Mouse (Mus musculus) MEL (cell line): ENCODE measurements at regions not wholly inside any gene's neighbourhood (a gene's known extent, or its start where the extent isn't known, plus 50 kb on each side); places are given as distances from the start of the nearest gene placed in this dataset.

Source experiments
- DNase-seq: peaks from one replicate; pipeline ENCODE4 v3.0.0; 2011; ENCODE audit warnings: low read depth, low spot score
- H3K27ac ChIP-seq: 2 replicates; pipeline ENCODE4 v1.5.1; 2012; ENCODE audit warnings: low read depth, mild to moderate bottlenecking, control low read depth, low read length, moderate library complexity; ENCODE audit not compliant: control insufficient read depth
- H3K27me3 ChIP-seq, 2 experiments: fragments of 150-350 bp in 1 of 2; sonication (generic) in 1 of 2; 2 replicates each; pipeline ENCODE4 v1.6.1; 2012; ENCODE audit warnings: low read length in 2 of 2, mild to moderate bottlenecking in 2 of 2, improper control_type of control experiment in 1 of 2, moderate library complexity in 1 of 2; ENCODE audit not compliant: insufficient read depth in 2 of 2, control insufficient read depth in 1 of 2
- H3K36me3 ChIP-seq, 2 experiments: 2 replicates each; pipeline ENCODE4 v1.6.1; 2012 to 2014; ENCODE audit warnings: low read length in 2 of 2, improper control_type of control experiment in 1 of 2, inconsistent platforms in 1 of 2, mild to moderate bottlenecking in 1 of 2; ENCODE audit not compliant: insufficient read depth in 2 of 2, control insufficient read depth in 1 of 2
- H3K4me1 ChIP-seq, 2 experiments: fragments of 150-350 bp in 1 of 2; sonication (generic) in 1 of 2; 2 replicates each; pipeline ENCODE4 v1.6.1; 2012; ENCODE audit warnings: low read length in 2 of 2, improper control_type of control experiment in 1 of 2, mild to moderate bottlenecking in 1 of 2; ENCODE audit not compliant: insufficient read depth in 2 of 2, control insufficient read depth in 1 of 2
- H3K4me3 ChIP-seq, 2 experiments: fragments of 150-350 bp in 1 of 2; sonication (generic) in 1 of 2; 2 replicates each; pipeline ENCODE4 v1.5.1; 2012; ENCODE audit warnings: low read depth in 2 of 2, low read length in 2 of 2, mild to moderate bottlenecking in 2 of 2, moderate library complexity in 2 of 2, control low read depth in 1 of 2, improper control_type of control experiment in 1 of 2; ENCODE audit not compliant: control insufficient read depth in 1 of 2, insufficient read depth in 1 of 2
- H3K79me2 ChIP-seq: 2 replicates; pipeline ENCODE4 v1.6.1; 2012; ENCODE audit warnings: mild to moderate bottlenecking, low read length, moderate library complexity; ENCODE audit not compliant: control insufficient read depth, poor library complexity, insufficient read depth
- H3K9ac ChIP-seq: 2 replicates; pipeline ENCODE4 v1.6.1; 2012; ENCODE audit warnings: low read depth, mild to moderate bottlenecking, control low read depth, low read length, moderate library complexity; ENCODE audit not compliant: control insufficient read depth, poor library complexity, severe bottlenecking
- H3K9me3 ChIP-seq: fragments of 150-350 bp; sonication (generic); replicated peaks from 2 replicates; pipeline ENCODE4 v1.6.1; 2012; ENCODE audit warnings: mild to moderate bottlenecking, low read length, improper control_type of control experiment, moderate library complexity; ENCODE audit not compliant: insufficient read depth
- BHLHE40 ChIP-seq: IDR thresholded peaks from 2 replicates; pipeline ENCODE4 v1.6.1; 2012; ENCODE audit warnings: low read depth, mild to moderate bottlenecking, inconsistent platforms, low read length, improper control_type of control experiment, borderline replicate concordance
- CHD1 ChIP-seq: IDR thresholded peaks from 2 replicates; pipeline ENCODE4 v1.6.1; 2012; ENCODE audit warnings: low read depth, mild to moderate bottlenecking, inconsistent platforms, low read length, improper control_type of control experiment
- CTCF ChIP-seq, 3 experiments: IDR thresholded peaks in 2 of 3; conservative IDR thresholded peaks in 1 of 3; 2 replicates each; pipeline ENCODE4 v1.5.1; 2011 to 2012; ENCODE audit warnings: low read length in 3 of 3, low read depth in 2 of 3, mild to moderate bottlenecking in 2 of 3, improper control_type of control experiment in 1 of 3, inconsistent platforms in 1 of 3, mixed read lengths in 1 of 3, moderate library complexity in 1 of 3; ENCODE audit not compliant: control insufficient read depth in 1 of 3, insufficient read depth in 1 of 3, poor library complexity in 1 of 3, severe bottlenecking in 1 of 3
- E2F4 ChIP-seq: IDR thresholded peaks from 2 replicates; pipeline ENCODE4 v1.6.1; 2011; ENCODE audit warnings: low read depth, low read length, improper control_type of control experiment, borderline replicate concordance
- EP300 ChIP-seq, 2 experiments: IDR thresholded peaks; 2 replicates each; pipeline ENCODE4 v1.6.1; 2011; ENCODE audit warnings: improper control_type of control experiment in 2 of 2, low read length in 2 of 2, low read depth in 1 of 2, mild to moderate bottlenecking in 1 of 2
- GABPA ChIP-seq: IDR thresholded peaks from 2 replicates; pipeline ENCODE4 v1.6.1; 2012; ENCODE audit warnings: low read depth, mild to moderate bottlenecking, inconsistent platforms, low read length, improper control_type of control experiment, moderate library complexity
- GATA1 ChIP-seq: IDR thresholded peaks from 2 replicates; pipeline ENCODE4 v1.6.1; 2011; ENCODE audit warnings: low read depth, low read length, improper control_type of control experiment
- KAT2A ChIP-seq: conservative IDR thresholded peaks from 2 replicates; pipeline ENCODE4 v1.6.1; 2012; ENCODE audit warnings: low read depth, low read length, improper control_type of control experiment, inconsistent platforms
- MAX ChIP-seq: IDR thresholded peaks from 2 replicates; pipeline ENCODE4 v1.6.1; 2011; ENCODE audit warnings: low read length, improper control_type of control experiment
- MXI1 ChIP-seq: IDR thresholded peaks from 2 replicates; pipeline ENCODE4 v1.6.1; 2011; ENCODE audit warnings: mild to moderate bottlenecking, low read depth, low read length, improper control_type of control experiment
- MYC ChIP-seq: IDR thresholded peaks from 2 replicates; pipeline ENCODE4 v1.6.1; 2011; ENCODE audit warnings: low read depth, mild to moderate bottlenecking, low read length, improper control_type of control experiment, moderate library complexity
- NELFE ChIP-seq: IDR thresholded peaks from 2 replicates; pipeline ENCODE4 v1.6.1; 2011; ENCODE audit warnings: low read depth, low read length, improper control_type of control experiment
- POLR2A ChIP-seq, 2 experiments: IDR thresholded peaks; 2 replicates each; pipeline ENCODE4 v1.6.1; 2011 to 2012; ENCODE audit warnings: low read length in 2 of 2, mild to moderate bottlenecking in 2 of 2, control low read depth in 1 of 2, improper control_type of control experiment in 1 of 2, low read depth in 1 of 2, moderate library complexity in 1 of 2; ENCODE audit not compliant: control insufficient read depth in 1 of 2, insufficient read depth in 1 of 2, poor library complexity in 1 of 2
- POLR2AphosphoS2 ChIP-seq: IDR thresholded peaks from 2 replicates; pipeline ENCODE4 v1.6.1; 2011; ENCODE audit warnings: low read length, improper control_type of control experiment
- POLR2AphosphoS5 ChIP-seq: IDR thresholded peaks from 2 replicates; pipeline ENCODE4 v1.6.1; 2012; ENCODE audit warnings: low read depth, borderline replicate concordance, mild to moderate bottlenecking, inconsistent platforms, low read length, moderate library complexity, mixed read lengths
- RAD21 ChIP-seq: IDR thresholded peaks from 2 replicates; pipeline ENCODE4 v1.6.1; 2011; ENCODE audit warnings: mild to moderate bottlenecking, low read depth, low read length, improper control_type of control experiment
- SMC3 ChIP-seq: IDR thresholded peaks from 2 replicates; pipeline ENCODE4 v1.6.1; 2011; ENCODE audit warnings: low read depth, low read length, improper control_type of control experiment
- TBP ChIP-seq: IDR thresholded peaks from 2 replicates; pipeline ENCODE4 v1.8.0; 2011; ENCODE audit warnings: low read depth, low read length, improper control_type of control experiment
- USF1 ChIP-seq: IDR thresholded peaks from 2 replicates; pipeline ENCODE4 v1.6.1; 2014; ENCODE audit warnings: low read depth, mild to moderate bottlenecking, inconsistent platforms, low read length, improper control_type of control experiment, moderate library complexity

DNA sequence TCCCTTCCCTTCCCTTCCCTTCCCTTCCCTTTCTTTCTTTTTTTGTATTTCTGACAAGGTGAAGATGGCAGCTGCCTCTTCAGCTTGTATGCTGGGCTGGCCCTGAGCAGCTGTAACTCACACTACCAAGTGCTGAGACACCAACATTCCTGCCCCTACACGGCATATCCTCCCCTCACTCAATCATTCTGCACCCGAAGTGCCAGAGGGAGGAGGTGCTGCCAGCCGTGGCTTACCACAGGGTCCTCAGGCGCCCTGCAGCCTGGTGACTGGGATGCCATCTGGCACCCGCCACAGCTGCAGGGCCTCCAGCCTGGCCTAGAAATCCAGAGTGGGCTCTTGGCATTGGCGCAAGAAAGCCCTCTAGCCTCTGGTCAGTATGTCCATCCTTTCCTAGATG lies 84.4 kb upstream of the Bcl6 start:
- H3K9me3 ChIP-seq = no peaks in the 10 kb centered on the region
- H3K27ac ChIP-seq = no peak overlapping the region
- DNase-seq = no peak
- TF ChIP-seq MAX = no peak
- TF ChIP-seq E2F4 = no peak
- no peak for TF ChIP-seq BHLHE40
- TF ChIP-seq POLR2A (IDR thresholded peaks at IDR 0.05; ENCODE audit: control insufficient read depth in 1 of 2, insufficient read depth in 1 of 2, low read depth in 1 of 2, low read length in 2 of 2, poor library complexity in 1 of 2) = no peak
- no peak for TF ChIP-seq TBP
- no peak for TF ChIP-seq MYC
- TF ChIP-seq, all 39 proteins: peak for 0
- no peaks in the 10 kb centered on the region for H3K36me3 ChIP-seq
- no peaks in the 10 kb centered on the region for H3K79me2 ChIP-seq
- H3K27me3 ChIP-seq = no peaks in the 10 kb centered on the region
- no peaks in the 10 kb centered on the region for H3K4me1 ChIP-seq
- H3K4me3 ChIP-seq = no peak overlapping the region
- H3K9ac ChIP-seq = no peak overlapping the region

GRCm38 (mm10) chr16:24069411-24069810 lies 80.8 kb upstream of the Bcl6 start:
- H3K79me2 ChIP-seq = no peaks in the 10 kb centered on the region
- H3K4me1 ChIP-seq = no peaks in the 10 kb centered on the region
- H3K9me3 ChIP-seq = no peaks in the 10 kb centered on the region
- H3K9ac ChIP-seq = no peak overlapping the region
- no peak for DNase-seq
- H3K36me3 ChIP-seq = no peaks in the 10 kb centered on the region
- TF ChIP-seq SMC3 (no peak), CHD1 (no peak), EP300 (IDR thresholded peaks at IDR 0.05; ENCODE audit: low read depth in 1 of 2, low read length in 2 of 2) (no peak), GABPA (no peak), POLR2A (IDR thresholded peaks at IDR 0.05; ENCODE audit: control insufficient read depth in 1 of 2, insufficient read depth in 1 of 2, low read depth in 1 of 2, low read length in 2 of 2, poor library complexity in 1 of 2) (no peak), NELFE (no peak), POLR2AphosphoS2 (no peak), MAX (no peak), USF1 (no peak), MXI1 (no peak), RAD21 (no peak), CTCF (IDR thresholded peaks at IDR 0.05 in 2 of 3, conservative IDR thresholded peaks at IDR 0.05 in 1 of 3; ENCODE audit: control insufficient read depth in 1 of 3, insufficient read depth in 1 of 3, low read depth in 2 of 3, low read length in 3 of 3, poor library complexity in 1 of 3, severe bottlenecking in 1 of 3) (no peak), GATA1 (no peak), POLR2AphosphoS5 (no peak), KAT2A (no peak)
- TF ChIP-seq, all 39 proteins: peak for 0
- Histone ChIP-seq H3K27me3 (no peaks in the 10 kb centered on the region), H3K27ac (no peak overlapping the region), H3K4me3 (no peak overlapping the region)
